Mouse (Mus musculus) lung, postnatal 10 days (tissue): ENCODE results near the gene Noc4l.

ENCODE experiments used
- DNase-seq: peaks from one replicate; pipeline ENCODE4 v3.0.0; 2021

Noc4l gene

GRCm38 (mm10) chr5:110608941-110609340, 44.3 kb downstream of the Noc4l start:
- no peak for DNase-seq

- DNase-seq, result no peak
These were observed 44.9 kb downstream of the Noc4l start for GRCm38 (mm10) chr5:110608336-110608735.

DNA sequence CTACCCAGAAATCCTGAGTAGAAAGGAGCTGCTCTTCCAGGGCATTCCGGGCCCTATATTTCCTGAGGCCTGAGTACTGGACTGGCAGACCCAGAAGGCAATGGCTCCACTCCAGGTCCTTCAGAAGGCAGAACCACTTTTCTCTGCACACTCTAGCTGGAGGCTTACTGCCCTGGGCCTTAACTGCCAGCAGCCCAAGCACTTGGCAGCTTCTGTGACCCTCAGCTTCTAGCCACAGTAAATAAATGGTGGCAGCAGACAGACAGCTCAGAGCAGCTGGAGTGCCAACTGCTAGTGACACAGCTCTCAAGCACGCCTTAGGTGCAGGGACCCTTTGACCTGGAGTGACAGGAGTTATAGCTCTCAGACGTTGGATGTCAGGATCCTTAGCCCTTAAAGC, 45.5 kb downstream of the Noc4l start:
- DNase-seq, result peak; percentile 25

- DNase-seq, result no peak
These were observed 47.5 kb downstream of the Noc4l start for GRCm38 (mm10) chr5:110605531-110606221.

GRCm38 (mm10) chr5:110604311-110604710, 48.9 kb downstream of the Noc4l start:
- no peak for DNase-seq

GRCm38 (mm10) chr5:110603016-110603685, 50.1 kb downstream of the Noc4l start:
- no peak for DNase-seq
